Mouse (Mus musculus) stomach, embryonic 15.5 days (tissue): ENCODE measurements at regions not wholly inside any gene's neighbourhood (a gene's known extent, or its start where the extent isn't known, plus 50 kb on each side); places are given as distances from the start of the nearest gene placed in this dataset.

ENCODE experiments used
- ATAC-seq: fragments of 200-750 bp; cut with Nextera tagmentation; 2 replicates; pipeline ENCODE4 v1.8.0; 2017; ENCODE audit warnings: low read depth, moderate number of reproducible peaks, moderate TSS enrichment; ENCODE audit not compliant: insufficient read depth, low FRiP score
- H3K27ac ChIP-seq: fragments of 300-500 bp; sonication (generic); 2 replicates; pipeline ENCODE4 v1.5.1; 2015; ENCODE audit warnings: mild to moderate bottlenecking, inconsistent platforms
- H3K27me3 ChIP-seq: fragments of 300-500 bp; sonication (generic); replicated peaks from 2 replicates; pipeline ENCODE4 v1.6.1; 2015; ENCODE audit warnings: inconsistent platforms
- H3K36me3 ChIP-seq: fragments of 300-500 bp; sonication (generic); 2 replicates; pipeline ENCODE4 v1.6.1; 2015; ENCODE audit warnings: inconsistent platforms
- H3K4me1 ChIP-seq: fragments of 300-500 bp; sonication (generic); 2 replicates; pipeline ENCODE4 v1.6.1; 2015; ENCODE audit warnings: inconsistent platforms
- H3K4me2 ChIP-seq: fragments of 300-500 bp; sonication (generic); 2 replicates; pipeline ENCODE4 v1.6.1; 2015; ENCODE audit warnings: mild to moderate bottlenecking, inconsistent platforms
- H3K4me3 ChIP-seq: fragments of 300-500 bp; sonication (generic); replicated peaks from 2 replicates; pipeline ENCODE4 v1.5.1; 2015; ENCODE audit warnings: inconsistent platforms
- H3K9ac ChIP-seq: fragments of 300-500 bp; sonication (generic); 2 replicates; pipeline ENCODE4 v1.6.1; 2015; ENCODE audit warnings: inconsistent platforms
- H3K9me3 ChIP-seq: fragments of 300-500 bp; sonication (generic); 2 replicates; pipeline ENCODE4 v1.6.1; 2016; ENCODE audit warnings: inconsistent platforms
- WGBS: fragments of 180-500 bp; shearing (Covaris S2); methylation state at CpG from one replicate; pipeline ENCODE4 v1.1.7; 2015; 5-methylcytosine and 5-hydroxymethylcytosine counted together

DNA sequence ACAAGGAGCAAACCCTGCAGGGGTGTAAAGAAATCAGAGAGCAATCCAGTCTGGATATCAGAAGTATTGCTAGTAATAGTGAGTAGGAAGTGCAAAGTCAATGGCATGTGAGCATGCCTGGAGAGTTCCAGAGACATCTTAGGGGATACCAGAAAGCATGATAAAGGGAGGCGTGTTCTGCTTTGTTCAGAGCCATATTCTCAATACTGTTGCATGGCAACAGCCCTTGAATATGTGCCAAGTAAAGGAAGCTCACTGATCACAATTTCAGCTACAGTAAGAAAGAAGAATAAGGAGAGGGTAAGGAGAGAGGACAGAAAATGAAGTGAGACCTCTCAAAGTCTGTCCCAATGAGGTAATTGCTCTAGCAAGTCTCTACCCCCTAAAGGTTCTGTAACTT is 92.1 kb upstream of the Thrb start:
- no peaks in the 10 kb centered on the region for H3K27me3 ChIP-seq
- H3K4me1 ChIP-seq: no peaks in the 10 kb centered on the region
- no peaks in the 10 kb centered on the region for H3K9me3 ChIP-seq
- no peak overlapping the region for H3K4me3 ChIP-seq
- ATAC-seq: no peak
- H3K4me2 ChIP-seq: no peak overlapping the region
- 70% methylated on average over 1 of the region's 1 CpGs for WGBS
- H3K9ac ChIP-seq: no peak overlapping the region
- H3K27ac ChIP-seq: no peak overlapping the region
- H3K36me3 ChIP-seq: no peaks in the 10 kb centered on the region

GRCm38 (mm10) chr14:17569087-17569636 is 90.9 kb upstream of the Thrb start:
- H3K27ac ChIP-seq: no peak overlapping the region
- no peak overlapping the region for H3K4me2 ChIP-seq
- no peaks in the 10 kb centered on the region for H3K27me3 ChIP-seq
- H3K36me3 ChIP-seq: no peaks in the 10 kb centered on the region
- H3K9ac ChIP-seq: no peak overlapping the region
- no peak for ATAC-seq
- no peaks in the 10 kb centered on the region for H3K4me1 ChIP-seq
- no peaks in the 10 kb centered on the region for H3K9me3 ChIP-seq
- 56% methylated on average over 2 of the region's 2 CpGs for WGBS
- H3K4me3 ChIP-seq: no peak overlapping the region

- Histone ChIP-seq H3K36me3 (no peaks in the 10 kb centered on the region), H3K9me3 (no peaks in the 10 kb centered on the region), H3K4me3 (no peak overlapping the region), H3K27ac (peak overlapping the region; percentile 54), H3K4me1 (no peaks in the 10 kb centered on the region), H3K9ac (no peak overlapping the region), H3K27me3 (no peaks in the 10 kb centered on the region), H3K4me2 (no peak overlapping the region)
- 76% methylated on average over 1 of the region's 1 CpGs for WGBS
- ATAC-seq: no peak
Measured at GRCm38 (mm10) chr14:17578776-17579175, 81.3 kb upstream of the Thrb start.

DNA sequence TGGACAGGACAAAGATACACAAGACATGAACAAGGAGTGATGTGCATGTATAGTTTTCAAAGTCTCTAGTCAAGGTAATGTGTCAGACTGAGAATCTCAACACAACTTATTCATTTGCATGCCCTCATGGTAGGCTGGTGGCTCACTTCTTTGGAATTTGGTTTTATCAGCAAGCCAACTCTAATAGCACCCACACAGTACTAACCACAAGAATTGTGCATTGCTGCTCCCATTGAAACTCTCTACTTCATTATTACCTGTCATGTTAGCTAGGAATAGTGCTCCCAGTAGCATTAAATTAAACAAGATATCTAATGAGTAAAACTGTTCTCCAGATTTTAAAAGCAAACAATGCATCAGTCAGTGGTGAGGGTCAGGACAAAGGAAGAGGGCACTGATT is 70.5 kb upstream of the Thrb start:
- H3K27ac ChIP-seq: no peak overlapping the region
- ATAC-seq: no peak

DNA sequence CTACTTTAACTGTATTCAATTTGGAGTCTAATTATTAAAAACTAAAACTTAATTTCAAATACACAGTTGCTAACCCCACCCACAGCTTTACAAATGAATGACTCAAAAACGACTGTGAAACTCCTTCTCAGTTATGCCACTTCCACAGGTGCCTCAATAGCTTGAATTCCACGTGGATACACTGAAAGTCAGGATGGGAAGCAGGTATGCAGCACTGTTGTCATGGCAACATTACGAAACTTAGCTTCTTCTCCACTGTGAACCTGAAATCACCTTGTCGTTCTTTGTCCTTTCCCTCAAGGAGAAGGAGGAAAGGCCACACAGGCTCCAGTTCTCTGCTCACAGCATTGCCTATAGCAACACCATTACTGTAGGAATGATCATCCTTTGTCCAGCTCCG is 60.5 kb upstream of the Thrb start:
- WGBS: 70% methylated on average over 5 of the region's 5 CpGs
- H3K4me1 ChIP-seq: no peaks in the 10 kb centered on the region

More for the DNA sequence above, 70.5 kb upstream of the Thrb start:
- no peak overlapping the region for H3K9ac ChIP-seq
- no peaks in the 10 kb centered on the region for H3K9me3 ChIP-seq
- H3K4me3 ChIP-seq: no peak overlapping the region
- no peaks in the 10 kb centered on the region for H3K4me1 ChIP-seq
- no peaks in the 10 kb centered on the region for H3K36me3 ChIP-seq
- H3K27me3 ChIP-seq: no peaks in the 10 kb centered on the region
- H3K4me2 ChIP-seq: no peak overlapping the region

GRCm38 (mm10) chr14:17602357-17602756 is 57.7 kb upstream of the Thrb start:
- WGBS: 76% methylated on average over 1 of the region's 1 CpGs
- no peaks in the 10 kb centered on the region for H3K4me1 ChIP-seq
- no peak overlapping the region for H3K4me2 ChIP-seq
- H3K27ac ChIP-seq: no peak overlapping the region
- H3K36me3 ChIP-seq: no peaks in the 10 kb centered on the region
- no peaks in the 10 kb centered on the region for H3K9me3 ChIP-seq
- no peak for ATAC-seq
- no peaks in the 10 kb centered on the region for H3K27me3 ChIP-seq
- H3K4me3 ChIP-seq: no peak overlapping the region
- no peak overlapping the region for H3K9ac ChIP-seq

More for the DNA sequence above, 60.5 kb upstream of the Thrb start:
- no peak overlapping the region for H3K4me3 ChIP-seq
- H3K4me2 ChIP-seq: no peak overlapping the region
- H3K27ac ChIP-seq: no peak overlapping the region
- no peaks in the 10 kb centered on the region for H3K36me3 ChIP-seq
- ATAC-seq: no peak
- no peaks in the 10 kb centered on the region for H3K9me3 ChIP-seq
- H3K27me3 ChIP-seq: no peaks in the 10 kb centered on the region
- no peak overlapping the region for H3K9ac ChIP-seq

DNA sequence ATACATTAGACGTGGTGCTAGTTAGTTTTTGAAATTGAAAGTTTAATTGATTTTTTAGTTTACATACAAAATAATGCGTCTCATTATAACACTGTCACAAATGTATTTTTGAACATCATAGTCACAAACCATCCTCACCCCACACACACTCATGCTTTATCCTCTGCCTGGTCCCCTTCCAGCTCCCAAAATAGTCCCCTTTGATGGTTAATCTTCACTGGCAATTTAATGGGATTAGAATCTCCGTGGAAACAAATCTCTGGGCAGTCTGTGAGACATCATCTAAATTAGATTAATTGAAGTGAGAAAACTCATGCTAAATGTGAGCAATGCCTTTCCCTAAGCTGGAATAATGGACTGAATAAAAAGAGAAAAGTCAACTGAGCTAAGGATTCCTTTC is 54.0 kb upstream of the Thrb start:
- WGBS: 56% methylated on average over 3 of the region's 3 CpGs

GRCm38 (mm10) chr14:17607186-17607585 is 52.9 kb upstream of the Thrb start:
- no peak overlapping the region for H3K9ac ChIP-seq
- H3K27me3 ChIP-seq: no peaks in the 10 kb centered on the region
- no peaks in the 10 kb centered on the region for H3K36me3 ChIP-seq
- H3K9me3 ChIP-seq: no peaks in the 10 kb centered on the region
- WGBS: 75% methylated on average over 2 of the region's 2 CpGs
- ATAC-seq: no peak
- H3K27ac ChIP-seq: no peak overlapping the region
- no peak overlapping the region for H3K4me2 ChIP-seq
- H3K4me1 ChIP-seq: no peaks in the 10 kb centered on the region
- no peak overlapping the region for H3K4me3 ChIP-seq

More for the DNA sequence above, 54.0 kb upstream of the Thrb start:
- no peaks in the 10 kb centered on the region for H3K9me3 ChIP-seq
- H3K9ac ChIP-seq: no peak overlapping the region
- H3K36me3 ChIP-seq: no peaks in the 10 kb centered on the region
- H3K27ac ChIP-seq: no peak overlapping the region
- H3K4me3 ChIP-seq: no peak overlapping the region
- no peaks in the 10 kb centered on the region for H3K4me1 ChIP-seq
- no peak overlapping the region for H3K4me2 ChIP-seq
- H3K27me3 ChIP-seq: no peaks in the 10 kb centered on the region
- ATAC-seq: no peak
